Mouse (Mus musculus): ENCODE data around the gene Trim44.

- TF ChIP-seq CTCF (IDR thresholded peaks at IDR 0.05; ENCODE audit: control insufficient read depth, insufficient read depth, low read length) (no peak), POLR2A (IDR thresholded peaks at IDR 0.05; ENCODE audit: borderline replicate concordance, control insufficient read depth, low read depth, low read length) (no peak)
Measured at GRCm38 (mm10) chr2:102362896-102363530, 44.6 kb downstream of the Trim44 start.
